Mouse (Mus musculus) megakaryocyte-erythroid progenitor cell, adult 5-6 weeks (primary cell): ENCODE measurements around the gene Hrc. TPM values are rescaled to one million over a fixed set of nuclear protein-coding genes. Genes with fewer than 3 reads are reported as not detected.
"Not testable (repeated sequence)": the region's sequence is repeated elsewhere in the genome, so short reads cannot be mapped to it uniquely, and the experiment has no call there.

Source experiments
- ATAC-seq: replicated peaks from 2 replicates; pipeline ENCODE4 v1.8.0; 2016; ENCODE audit warnings: mild to moderate bottlenecking, inconsistent platforms; ENCODE audit not compliant: severe bottlenecking, poor library complexity, low FRiP score, low TSS enrichment
- total RNA-seq, 2 experiments: library from RNA; stranded (forward) in 1 of 2; stranded (reverse) in 1 of 2; fragments of 200-1000, 215-1000 nt in 1 of 2; fragments of >200 nt in 1 of 2; fragmentation: Nextera tagmentation in 1 of 2; gene quantifications; 2 replicates each; pipeline ENCODE4 v1.2.3; 2014 to 2017

The Hrc gene
- total RNA-seq, 2 experiments from 2014 or later = not detected

DNA sequence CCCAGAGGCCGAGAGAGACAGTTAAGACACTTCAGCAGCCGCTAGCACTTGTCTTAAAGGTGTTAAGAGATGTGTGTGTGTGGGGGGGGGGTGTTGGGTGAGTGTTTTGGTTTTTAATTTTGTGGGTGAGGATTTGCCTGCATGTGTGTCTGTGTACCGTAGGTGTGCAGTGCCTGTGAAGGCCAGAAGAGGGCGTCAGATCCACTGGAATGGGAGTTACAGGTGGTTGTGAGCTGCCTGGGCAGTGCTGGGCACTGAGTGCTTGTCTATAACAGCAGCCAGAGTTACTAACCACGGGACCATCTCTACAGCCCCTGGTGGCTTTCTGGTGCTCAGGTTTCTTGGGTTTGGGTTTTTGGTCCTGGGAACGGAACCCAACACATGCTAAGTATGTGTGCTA, 3.6 kb upstream of the Hrc start:
- ATAC-seq = no peak

DNA sequence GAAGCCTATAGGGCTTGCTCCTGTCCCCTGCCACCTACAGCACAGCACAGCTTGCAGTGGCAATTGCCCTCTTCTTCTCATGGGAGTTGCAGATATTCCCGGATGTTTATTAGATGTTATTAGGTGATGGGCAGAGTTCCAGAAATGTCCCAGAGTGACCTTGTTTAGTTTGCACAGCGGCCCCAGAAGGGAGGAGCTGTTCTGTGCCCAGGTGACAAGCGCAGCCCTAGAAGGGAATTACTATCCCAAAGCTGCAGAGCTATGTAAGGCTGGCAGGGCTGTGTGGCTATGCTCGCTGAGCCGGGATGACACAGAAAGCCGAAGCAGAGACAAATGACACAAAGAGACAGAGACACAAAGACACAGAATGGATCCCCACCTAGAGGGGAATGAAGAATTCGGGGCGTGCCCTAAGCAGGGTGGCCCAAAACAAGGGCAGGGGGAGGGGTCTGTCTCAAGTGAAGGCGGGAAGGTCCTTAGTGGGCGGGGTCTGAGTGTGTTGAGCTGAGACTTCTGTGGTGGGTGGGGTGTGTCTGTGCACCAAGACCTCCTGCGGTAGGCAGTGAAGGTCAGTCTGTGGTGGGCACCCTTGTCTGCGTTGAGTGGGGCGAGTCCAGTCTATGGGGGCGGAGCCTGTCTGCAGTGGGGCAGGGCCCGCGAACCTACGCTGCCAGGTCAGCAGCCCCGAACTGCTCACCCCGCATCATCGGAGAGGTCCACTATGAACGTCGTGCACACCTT, 2.2 kb upstream of the Hrc start:
- ATAC-seq = peak; percentile 34; the same call in 1 of the 2 replicates

DNA sequence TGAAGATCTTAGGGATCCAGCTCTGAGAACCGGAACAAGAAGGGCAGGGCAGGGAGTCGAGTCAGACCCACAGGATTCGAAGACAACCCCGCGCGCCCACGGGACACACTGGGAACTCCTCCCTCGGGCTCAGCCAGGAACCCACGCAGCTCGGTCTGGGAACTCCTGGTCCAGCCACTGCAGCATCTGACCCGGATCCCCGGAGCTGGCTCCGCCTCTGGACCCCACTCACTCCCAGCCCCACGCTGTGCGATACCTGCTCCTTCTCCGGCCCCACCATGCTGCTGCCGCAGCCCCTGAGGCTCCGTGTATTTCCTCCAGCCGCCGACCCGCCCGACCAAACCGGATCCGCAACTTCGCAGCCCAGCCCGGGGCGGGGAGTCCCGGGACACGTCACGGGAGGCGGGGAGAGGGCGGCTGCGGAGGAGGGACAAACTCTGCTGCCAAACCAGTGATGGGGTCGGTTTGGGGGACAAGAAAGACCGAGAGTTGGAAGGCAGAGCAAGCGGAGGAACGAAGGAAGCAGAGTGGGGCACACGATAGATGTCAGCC, 1.6 kb upstream of the Hrc start, which contains the start of gene Trpm4:
TSS of gene Trpm4 (minus strand) at position 350 of the 552 bp plus-strand sequence.
- ATAC-seq = peak; percentile 72

DNA sequence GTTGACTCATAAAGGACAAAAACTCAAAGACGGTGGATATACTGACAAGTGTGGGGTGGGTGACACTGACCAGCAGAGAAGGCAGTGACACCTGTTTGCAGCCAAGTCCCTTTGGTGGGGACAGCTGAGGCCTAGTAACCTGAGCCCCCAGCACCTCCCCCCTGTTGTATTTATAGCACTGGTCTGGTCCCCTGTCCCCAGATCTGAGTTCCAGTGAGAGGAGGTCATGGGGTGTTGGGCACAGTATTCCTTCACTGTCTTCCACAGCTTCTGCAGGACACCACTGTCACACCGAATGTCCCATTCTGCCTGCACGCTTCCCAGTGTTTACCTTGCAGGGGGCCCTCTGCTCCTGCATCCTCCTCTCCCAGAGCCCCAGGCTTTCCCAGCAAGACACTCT, 485 bp upstream of the Hrc start:
- ATAC-seq = no peak

DNA sequence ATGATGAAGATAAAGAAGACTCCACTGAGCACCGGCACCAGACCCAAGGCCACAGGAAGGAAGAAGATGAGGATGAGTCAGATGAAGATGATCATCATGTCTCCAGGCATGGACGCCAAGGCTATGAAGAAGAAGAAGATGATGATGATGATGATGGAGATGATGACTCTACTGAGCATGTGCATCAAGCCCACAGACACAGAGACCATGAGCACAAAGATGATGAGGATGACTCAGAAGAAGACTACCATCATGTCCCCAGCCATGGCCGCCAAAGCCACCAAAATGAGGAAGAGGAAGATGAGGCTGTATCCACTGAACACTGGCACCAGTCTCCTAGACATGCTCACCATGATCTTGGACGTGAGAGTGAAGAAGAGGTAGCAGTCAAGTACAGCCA, 1.2 kb downstream of the Hrc start:
- no peak for ATAC-seq

DNA sequence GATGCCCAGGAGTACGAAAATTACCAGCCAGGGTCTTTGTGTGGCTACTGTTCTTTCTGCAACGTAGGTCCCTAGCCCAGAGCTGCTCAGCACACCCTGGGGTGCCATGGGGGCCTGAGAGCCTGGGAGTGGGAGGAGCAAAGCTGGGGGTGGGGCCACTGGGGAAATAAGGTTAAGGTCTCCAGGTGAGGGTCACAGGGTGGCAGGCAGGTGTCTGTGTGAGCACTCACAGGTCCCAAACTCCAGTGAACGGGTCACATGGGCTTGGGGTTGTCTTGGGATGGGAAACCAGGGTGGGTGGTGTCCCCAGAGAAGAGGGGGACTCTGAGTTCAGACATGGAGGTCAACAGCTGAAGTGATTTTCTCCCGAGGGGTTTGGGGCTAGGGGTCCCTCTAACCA, 2.4 kb downstream of the Hrc start:
- ATAC-seq = no peak

DNA sequence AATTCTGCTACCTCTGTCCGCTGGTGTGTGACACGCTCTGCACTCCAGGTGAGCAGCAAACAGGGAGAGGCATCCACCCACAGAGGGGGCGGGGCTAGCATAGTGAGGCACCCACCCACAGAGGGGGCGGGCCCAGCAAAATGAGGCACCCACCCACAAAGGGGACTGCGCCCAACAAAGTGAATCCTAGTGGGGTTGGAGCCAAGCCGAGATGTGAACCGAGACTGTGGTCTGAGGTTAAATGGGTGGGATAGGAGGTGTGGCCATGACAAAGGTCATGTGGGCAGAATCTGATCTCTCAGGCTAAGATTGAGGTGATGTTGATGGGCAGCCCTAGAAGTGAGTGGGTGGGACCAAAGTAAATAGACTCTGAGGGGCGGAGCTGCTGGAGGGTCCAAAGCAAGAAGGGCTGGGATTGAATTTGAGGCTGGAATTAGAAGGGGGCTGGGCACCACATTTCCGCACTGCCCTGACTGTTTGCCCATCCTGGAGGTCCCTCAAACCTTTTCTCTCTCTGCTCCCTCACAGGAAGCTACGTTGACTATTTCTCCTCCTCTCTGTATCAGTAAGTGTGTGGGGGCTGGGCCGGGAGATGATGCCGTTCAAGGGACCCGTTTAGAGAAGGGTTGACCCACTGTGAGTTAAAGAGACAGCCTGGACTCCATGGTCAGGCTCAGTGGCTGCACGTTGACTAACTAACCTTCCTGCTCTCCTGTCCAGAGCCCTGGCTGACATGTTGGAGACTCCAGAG, 3.2 kb downstream of the Hrc start:
- ATAC-seq = no peak

DNA sequence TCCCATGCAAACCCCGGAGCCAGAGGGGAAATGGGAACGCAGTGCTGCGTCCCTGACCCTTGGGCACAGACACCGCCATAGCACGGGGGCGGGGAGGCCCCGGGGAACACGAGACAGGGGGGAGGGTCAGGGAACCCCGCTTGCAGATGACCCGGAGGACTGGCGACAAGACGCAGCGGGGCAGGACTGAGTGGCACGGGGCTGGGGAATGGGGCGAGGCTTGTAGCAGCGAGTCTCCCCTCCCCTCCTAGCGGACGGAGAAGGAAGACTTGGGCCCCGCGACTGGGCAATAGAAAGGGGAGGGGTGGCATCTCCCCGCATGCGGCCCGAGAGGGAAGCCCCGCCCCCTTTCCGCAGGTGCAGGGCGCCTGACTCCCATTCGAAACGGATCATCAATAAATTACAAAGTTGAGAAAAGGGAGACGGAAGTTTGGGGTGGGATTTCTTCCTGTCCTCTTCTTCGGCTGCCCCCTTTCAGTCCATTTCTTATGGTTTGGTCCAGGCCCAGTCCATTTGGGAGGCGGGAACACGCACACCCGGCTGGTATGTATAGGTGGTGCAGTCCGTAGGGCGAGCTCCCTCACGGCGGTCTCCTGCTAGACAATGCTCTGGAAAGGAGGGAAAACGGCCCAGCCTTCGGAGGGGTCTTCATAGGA, 4.4 kb downstream of the Hrc start:
- ATAC-seq = peak; percentile 71

DNA sequence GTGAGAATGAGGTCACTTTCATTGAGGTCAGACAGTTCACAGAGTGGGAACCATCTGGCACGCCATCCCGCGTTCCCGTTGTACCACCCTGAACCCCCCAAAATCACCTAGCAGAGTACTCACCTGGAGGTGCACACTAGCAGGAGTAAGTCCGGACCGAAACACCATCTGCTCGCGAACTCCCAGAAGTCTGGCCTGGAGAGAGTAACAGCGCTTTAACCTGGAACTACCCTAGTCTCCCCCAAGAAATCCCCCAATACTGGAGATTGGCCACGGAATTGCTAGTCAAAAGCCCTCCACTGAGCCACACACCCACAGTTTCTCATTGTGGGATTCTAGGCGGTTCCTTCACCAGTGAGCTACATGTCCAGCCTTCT, 5.0 kb downstream of the Hrc start:
- ATAC-seq = peak; percentile 0; the same call in 1 of the 2 replicates

DNA sequence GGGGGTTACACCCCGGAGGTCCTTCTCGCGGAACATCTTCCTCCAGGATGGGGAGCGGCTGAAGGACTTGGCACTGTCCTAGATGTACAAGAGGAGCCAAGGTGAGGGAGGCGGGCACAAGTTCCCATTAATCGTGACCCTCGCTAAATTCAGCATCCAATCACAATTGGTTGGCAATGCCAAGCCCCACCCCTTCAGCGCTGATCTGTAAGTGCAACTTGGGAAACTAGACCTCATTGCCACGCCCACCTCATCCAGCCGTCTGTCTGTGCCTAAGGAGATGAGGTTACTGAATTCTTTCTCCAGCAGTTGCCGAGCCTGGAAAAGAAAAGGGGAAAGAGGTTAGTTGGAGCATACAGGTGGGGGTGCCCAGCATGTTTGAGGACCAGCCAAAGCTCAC, 5.6 kb downstream of the Hrc start:
- peak; percentile 35; the same call in 1 of the 2 replicates for ATAC-seq

DNA sequence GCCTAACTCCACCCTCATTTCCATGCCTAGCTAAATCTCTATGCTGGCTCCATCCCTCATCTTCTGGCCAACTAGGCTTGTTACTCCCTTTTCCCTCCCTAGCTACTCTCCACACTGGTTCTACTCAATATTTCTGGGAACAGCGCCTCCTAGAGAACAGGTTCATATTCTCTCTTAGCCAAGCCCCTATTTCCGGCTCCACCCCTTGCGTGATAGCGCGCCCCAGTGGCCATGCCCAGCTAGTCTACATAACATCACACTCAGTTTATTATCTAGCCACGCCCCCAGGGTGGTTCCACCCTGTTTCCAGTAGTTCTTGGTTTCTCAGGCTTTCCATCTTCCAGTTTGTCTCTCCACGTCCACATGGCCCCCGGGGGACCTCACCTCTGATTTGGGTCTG, 6.2 kb downstream of the Hrc start:
- ATAC-seq = peak; percentile 69

DNA sequence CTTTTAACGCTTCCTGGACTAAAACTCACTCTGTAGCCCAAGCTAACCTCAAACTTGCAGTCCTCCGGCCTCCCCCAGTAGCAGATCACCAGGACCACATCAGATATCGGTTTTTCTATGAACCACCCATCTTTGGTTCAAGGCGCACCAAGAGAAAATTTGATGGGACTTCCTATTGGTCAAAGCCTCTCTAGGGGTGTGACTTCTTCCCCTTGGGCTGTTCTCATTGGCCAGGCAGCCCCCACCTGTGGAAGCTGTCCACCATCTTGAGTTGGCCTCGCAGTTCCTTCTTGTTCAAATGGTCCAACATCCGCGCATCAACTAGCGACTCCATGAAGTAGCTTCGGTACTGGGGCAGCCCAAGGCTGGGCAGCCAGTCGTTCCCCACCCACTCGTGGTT, 7.0 kb downstream of the Hrc start:
- no peak for ATAC-seq

DNA sequence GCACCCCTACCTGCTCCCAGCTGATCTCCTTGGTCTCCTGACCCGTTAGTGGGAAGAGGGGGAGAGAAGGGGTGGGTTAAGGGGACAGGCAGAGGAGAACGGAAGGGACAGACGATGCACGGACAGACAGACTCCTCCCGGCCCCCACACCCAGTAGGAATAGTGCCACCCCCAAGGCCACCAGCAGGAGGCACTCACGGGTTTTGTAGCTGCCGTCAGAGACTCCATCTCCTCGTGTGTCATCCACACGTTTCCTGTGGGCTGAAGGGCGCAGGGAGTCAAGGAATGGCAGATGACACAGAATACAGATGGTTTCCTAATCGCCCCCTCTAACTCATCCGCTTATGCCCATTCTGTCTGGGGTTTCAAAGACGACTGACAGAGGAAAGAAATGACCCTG, 8.5 kb downstream of the Hrc start:
- no peak for ATAC-seq

DNA sequence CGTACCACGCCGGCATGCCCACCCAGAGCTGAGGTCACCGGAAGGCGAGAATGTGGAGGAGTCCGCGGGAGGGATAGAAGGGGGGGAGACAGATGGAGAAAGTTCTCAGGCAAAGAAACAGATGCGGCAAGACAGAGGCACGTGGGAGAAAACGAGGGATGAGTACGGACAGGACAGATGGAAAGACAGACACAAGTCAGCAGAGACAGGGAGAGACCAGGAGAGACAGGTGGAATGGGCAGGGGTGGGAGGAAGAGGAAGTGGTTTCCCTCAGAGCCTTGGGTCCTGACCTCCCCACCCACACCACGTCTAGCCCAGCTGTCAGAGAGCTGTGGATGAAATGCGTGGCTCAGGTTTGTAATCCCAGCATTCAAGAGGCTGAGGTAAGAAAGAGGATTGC, 11.8 kb downstream of the Hrc start:
- ATAC-seq = no peak

DNA sequence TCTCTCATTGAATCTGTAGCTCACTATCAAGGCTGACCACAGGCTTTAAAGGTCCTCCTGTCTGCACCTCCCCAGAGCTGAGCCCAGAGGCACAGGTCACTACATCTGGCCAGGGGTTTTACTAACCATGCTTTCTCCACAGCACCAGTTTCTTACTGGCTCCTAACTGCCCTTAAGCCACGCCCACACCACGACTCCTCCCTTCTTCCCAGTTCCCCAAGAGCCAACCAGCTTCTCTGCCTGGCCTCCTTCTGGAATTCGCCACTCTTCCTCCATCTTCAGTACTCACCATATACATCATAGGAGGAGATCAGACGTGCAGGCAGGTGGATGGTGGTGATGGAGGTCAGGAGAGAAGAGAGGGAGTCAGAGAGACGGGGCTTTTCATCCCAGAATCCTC, 18.0 kb downstream of the Hrc start:
- ATAC-seq = no peak

DNA sequence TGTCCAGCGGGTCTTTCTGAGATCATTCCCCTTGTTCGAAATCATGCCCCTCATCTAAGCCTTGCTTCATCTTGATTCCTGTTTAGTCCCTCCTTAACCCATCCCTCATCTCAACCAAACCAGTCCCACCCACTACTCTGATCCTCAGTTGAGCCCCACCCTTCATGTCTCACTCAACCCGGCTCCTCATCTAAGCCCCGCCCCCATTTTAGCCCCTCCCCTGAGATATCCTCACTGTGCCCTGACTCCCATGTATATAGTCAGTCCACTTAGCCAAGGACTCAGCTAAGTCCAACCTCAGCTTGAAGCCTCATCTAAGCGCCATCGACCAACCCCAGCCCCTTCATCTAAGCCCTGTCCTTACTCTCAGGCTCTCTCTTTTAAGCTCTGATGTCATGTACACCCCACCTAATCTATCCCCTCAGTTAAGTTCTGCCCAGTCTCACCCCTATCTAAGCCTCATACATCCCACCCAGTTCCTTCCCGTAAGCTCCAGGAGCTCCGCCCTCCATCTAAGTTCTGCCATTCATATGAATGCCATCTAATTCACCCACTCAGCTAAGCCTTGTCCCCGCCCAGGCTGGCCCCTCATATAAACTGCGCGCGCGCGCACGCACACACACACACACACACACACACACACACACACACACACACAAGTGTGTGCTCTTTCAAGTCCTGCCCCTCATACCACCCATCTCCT, 20.4 kb downstream of the Hrc start:
- ATAC-seq = no peak

DNA sequence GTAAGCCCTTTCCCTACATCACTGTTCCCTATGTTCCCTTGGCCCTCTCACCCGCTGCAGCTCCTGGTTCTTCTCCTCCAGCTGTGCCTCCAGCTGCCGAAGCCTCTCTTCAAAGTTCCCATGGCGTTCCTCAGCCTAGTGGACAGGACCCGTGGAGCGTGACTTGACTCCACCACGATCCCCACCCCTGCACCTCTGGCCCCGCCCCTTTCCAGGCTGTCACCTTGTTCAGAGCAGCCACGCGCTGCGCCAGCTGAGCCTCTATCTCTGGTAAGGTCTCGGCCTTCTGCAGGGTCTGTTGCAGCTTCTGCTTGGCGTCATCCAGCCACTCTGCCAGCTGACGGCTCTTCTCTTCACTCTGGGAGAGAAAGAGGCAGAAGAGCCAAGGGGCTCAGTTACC, 21.0 kb downstream of the Hrc start:
- no peak for ATAC-seq

DNA sequence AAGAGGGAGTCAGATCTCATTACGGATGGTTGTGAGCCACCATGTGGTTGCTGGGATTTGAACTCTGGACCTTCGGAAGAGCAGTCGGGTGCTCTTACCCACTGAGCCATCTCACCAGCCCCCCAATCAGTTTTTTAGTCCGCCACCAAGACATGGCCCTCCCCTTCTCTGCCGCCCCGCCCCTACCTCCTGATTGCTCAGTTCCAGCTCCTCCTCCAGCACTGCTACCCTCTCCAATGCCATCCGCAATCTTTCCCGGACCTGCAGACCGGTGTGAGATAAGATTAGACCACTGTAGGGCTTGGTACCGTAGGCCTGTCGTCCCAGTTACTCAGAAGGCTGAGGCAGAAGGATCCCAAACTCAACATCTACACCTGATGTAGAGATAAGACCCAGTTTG, 24.0 kb downstream of the Hrc start:
- not testable (repeated sequence) for ATAC-seq

DNA sequence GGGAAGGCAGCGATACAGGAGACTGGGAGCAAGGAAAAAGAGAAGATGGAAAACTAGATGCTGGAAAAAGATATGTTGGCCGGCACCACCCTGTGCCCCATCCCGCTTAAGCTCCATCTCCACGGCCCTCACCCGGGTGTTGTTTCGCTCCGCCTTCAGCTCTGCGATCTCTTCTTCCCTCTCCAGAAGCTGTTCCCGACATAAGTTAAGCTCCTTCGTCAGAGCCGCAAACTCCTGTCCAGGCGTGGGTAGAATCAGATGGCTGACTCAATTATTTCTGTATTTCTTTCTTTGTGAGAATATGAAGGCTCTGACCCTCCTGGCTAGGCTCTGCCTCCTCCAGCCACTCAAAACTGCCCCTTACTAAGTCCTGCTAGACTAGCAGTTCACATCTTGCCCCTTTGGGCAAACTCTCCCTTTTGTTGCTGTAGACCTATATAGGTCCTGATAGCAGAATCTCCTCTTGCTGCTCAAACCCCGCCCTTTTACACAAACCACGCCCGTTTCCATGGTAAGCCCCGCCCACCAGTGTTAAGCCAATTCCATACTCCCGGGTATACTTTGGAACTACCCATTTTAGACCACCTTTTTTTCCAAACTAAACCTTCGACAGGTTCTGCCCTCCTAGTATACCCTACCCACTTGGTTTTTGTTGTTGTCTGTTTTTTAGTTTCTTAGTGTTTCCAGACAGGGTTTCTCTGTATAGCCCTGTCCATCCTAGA, 25.5 kb downstream of the Hrc start:
- no peak for ATAC-seq
